Mouse (Mus musculus): ENCODE results near the gene Dgke. TPM values are rescaled to one million over a fixed set of nuclear protein-coding genes. Genes with fewer than 3 reads are reported as not detected.
A peak's percentile ranks its signal among the peaks of the same experiment; 100 is the strongest.

Gene Dgke
- polyA plus RNA-seq, 1 experiment from 2014 or later: 2.3 TPM

GRCm38 (mm10) chr11:89030552-89030951 is 36.1 kb downstream of the Dgke start:
- Histone ChIP-seq H3K9ac (ENCODE audit: low read depth, low read length) (no peak overlapping the region), H3K4me2 (ENCODE audit: low read depth, low read length) (no peak overlapping the region), H3K27ac (ENCODE audit: low read length) (no peak overlapping the region), H3K4me1 (ENCODE audit: control insufficient read depth, insufficient read depth, low read length) (peaks cover 14% of the 10 kb centered on the region; the same call in 1 of the 2 replicates), H3K36me3 (ENCODE audit: control insufficient read depth, insufficient read depth, low read length) (no peaks in the 10 kb centered on the region), H3K9me3 (ENCODE audit: control insufficient read depth, low read length) (no peaks in the 10 kb centered on the region), H3K27me3 (replicated peaks; ENCODE audit: control insufficient read depth, insufficient read depth, low read length) (no peaks in the 10 kb centered on the region), H3K4me3 (ENCODE audit: low read length) (no peak overlapping the region)
- no peak for ATAC-seq
- 82% methylated on average over 6 of the region's 6 CpGs for WGBS

DNA sequence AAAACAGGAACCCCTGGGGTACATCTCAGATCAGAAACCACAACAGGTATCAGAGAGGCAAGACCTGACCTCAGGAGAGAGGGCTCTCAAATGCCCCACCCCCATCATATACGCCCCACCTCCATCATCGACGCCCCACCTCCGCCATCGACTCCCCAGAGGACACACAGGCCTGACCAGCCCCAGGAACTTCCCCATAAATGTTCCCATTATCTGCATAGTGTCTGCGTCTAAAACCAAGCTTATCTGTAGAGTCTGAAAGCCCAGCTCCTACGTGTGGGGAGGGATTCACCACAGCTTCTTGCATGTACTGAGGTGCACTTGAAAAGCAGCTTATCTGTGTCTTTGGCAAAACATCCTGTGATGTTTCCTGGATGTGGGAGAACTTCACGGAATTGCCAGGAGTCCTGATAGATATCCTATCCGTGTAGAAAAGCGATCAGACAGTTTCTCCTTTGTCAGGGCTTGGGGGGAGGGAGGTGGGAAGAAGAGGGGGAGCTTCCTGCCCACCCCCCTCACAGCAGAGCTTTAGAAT is 37.7 kb downstream of the Dgke start:
- Histone ChIP-seq H3K4me1 (ENCODE audit: control insufficient read depth, insufficient read depth, low read length) (peaks cover 18% of the 10 kb centered on the region), H3K4me2 (ENCODE audit: low read depth, low read length) (no peak overlapping the region), H3K36me3 (ENCODE audit: control insufficient read depth, insufficient read depth, low read length) (no peaks in the 10 kb centered on the region), H3K27me3 (replicated peaks; ENCODE audit: control insufficient read depth, insufficient read depth, low read length) (no peaks in the 10 kb centered on the region), H3K9me3 (ENCODE audit: control insufficient read depth, low read length) (no peaks in the 10 kb centered on the region), H3K9ac (ENCODE audit: low read depth, low read length) (no peak overlapping the region), H3K4me3 (ENCODE audit: low read length) (no peak overlapping the region), H3K27ac (ENCODE audit: low read length) (peak overlapping the region; percentile 30; the same call in 1 of the 2 replicates)
- peak; percentile 14; the same call in 1 of the 2 replicates for ATAC-seq
- 39% methylated on average over 10 of the region's 10 CpGs for WGBS

GRCm38 (mm10) chr11:89027955-89028361 is 38.7 kb downstream of the Dgke start:
- Histone ChIP-seq H3K36me3 (ENCODE audit: control insufficient read depth, insufficient read depth, low read length) (no peaks in the 10 kb centered on the region), H3K27me3 (replicated peaks; ENCODE audit: control insufficient read depth, insufficient read depth, low read length) (no peaks in the 10 kb centered on the region), H3K9me3 (ENCODE audit: control insufficient read depth, low read length) (no peaks in the 10 kb centered on the region), H3K4me2 (ENCODE audit: low read depth, low read length) (0 out of 2 replicates have a peak overlapping the region, but pooled peaks have one; percentile 10), H3K27ac (ENCODE audit: low read length) (peak overlapping the region; percentile 61), H3K4me3 (ENCODE audit: low read length) (no peak overlapping the region), H3K9ac (ENCODE audit: low read depth, low read length) (no peak overlapping the region), H3K4me1 (ENCODE audit: control insufficient read depth, insufficient read depth, low read length) (peaks cover 18% of the 10 kb centered on the region)
- WGBS: 59% methylated on average over 10 of the region's 10 CpGs
- ATAC-seq: no peak

GRCm38 (mm10) chr11:89026117-89026516 is 40.5 kb downstream of the Dgke start:
- Histone ChIP-seq H3K4me3 (ENCODE audit: low read length) (no peak overlapping the region), H3K36me3 (ENCODE audit: control insufficient read depth, insufficient read depth, low read length) (no peaks in the 10 kb centered on the region), H3K4me2 (ENCODE audit: low read depth, low read length) (no peak overlapping the region), H3K27me3 (replicated peaks; ENCODE audit: control insufficient read depth, insufficient read depth, low read length) (no peaks in the 10 kb centered on the region), H3K9me3 (ENCODE audit: control insufficient read depth, low read length) (no peaks in the 10 kb centered on the region), H3K27ac (ENCODE audit: low read length) (no peak overlapping the region), H3K4me1 (ENCODE audit: control insufficient read depth, insufficient read depth, low read length) (peaks cover 19% of the 10 kb centered on the region), H3K9ac (ENCODE audit: low read depth, low read length) (no peak overlapping the region)
- WGBS: 92% methylated on average over 3 of the region's 3 CpGs
- no peak for ATAC-seq

DNA sequence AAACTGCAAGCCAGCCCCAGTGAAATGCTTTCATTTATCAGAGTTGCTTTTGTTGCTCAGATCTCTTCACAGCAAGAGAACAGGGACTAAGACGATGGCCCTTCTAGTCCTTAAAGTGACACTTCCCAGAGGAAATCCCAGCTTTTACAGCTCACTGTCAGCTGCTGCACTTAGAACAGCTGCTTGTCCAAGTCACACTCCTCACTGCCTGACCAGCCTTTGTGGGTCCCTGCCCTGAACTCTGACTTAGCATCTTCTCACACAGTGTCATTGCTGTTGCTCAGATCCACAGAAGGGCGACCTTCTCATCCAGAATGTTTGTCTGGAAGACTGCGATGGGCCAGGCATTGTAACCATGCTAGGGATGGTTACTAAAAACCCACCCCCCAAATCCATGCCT is 41.0 kb downstream of the Dgke start:
- Histone ChIP-seq H3K27me3 (replicated peaks; ENCODE audit: control insufficient read depth, insufficient read depth, low read length) (no peaks in the 10 kb centered on the region), H3K4me3 (ENCODE audit: low read length) (no peak overlapping the region), H3K36me3 (ENCODE audit: control insufficient read depth, insufficient read depth, low read length) (no peaks in the 10 kb centered on the region), H3K27ac (ENCODE audit: low read length) (peak overlapping the region; percentile 91; the same call in 1 of the 2 replicates), H3K4me2 (ENCODE audit: low read depth, low read length) (no peak overlapping the region), H3K9me3 (ENCODE audit: control insufficient read depth, low read length) (no peaks in the 10 kb centered on the region), H3K4me1 (ENCODE audit: control insufficient read depth, insufficient read depth, low read length) (peaks cover 24% of the 10 kb centered on the region), H3K9ac (ENCODE audit: low read depth, low read length) (no peak overlapping the region)
- 76% methylated on average over 3 of the region's 3 CpGs for WGBS
- ATAC-seq: no peak

GRCm38 (mm10) chr11:89024181-89024881 is 42.3 kb downstream of the Dgke start:
- H3K27me3 ChIP-seq (replicated peaks; ENCODE audit: control insufficient read depth, insufficient read depth, low read length): no peaks in the 10 kb centered on the region
- no peak overlapping the region for H3K9ac ChIP-seq (ENCODE audit: low read depth, low read length)
- no peak overlapping the region for H3K4me2 ChIP-seq (ENCODE audit: low read depth, low read length)
- 24% methylated on average over 11 of the region's 11 CpGs for WGBS
- ATAC-seq: peak; percentile 76
- no peaks in the 10 kb centered on the region for H3K9me3 ChIP-seq (ENCODE audit: control insufficient read depth, low read length)
- peaks cover 27% of the 10 kb centered on the region for H3K4me1 ChIP-seq (ENCODE audit: control insufficient read depth, insufficient read depth, low read length)
- H3K27ac ChIP-seq (ENCODE audit: low read length): peak overlapping the region; percentile 91
- H3K4me3 ChIP-seq (ENCODE audit: low read length): peak overlapping the region; percentile 9; the same call in 1 of the 2 replicates
- no peaks in the 10 kb centered on the region for H3K36me3 ChIP-seq (ENCODE audit: control insufficient read depth, insufficient read depth, low read length)

DNA sequence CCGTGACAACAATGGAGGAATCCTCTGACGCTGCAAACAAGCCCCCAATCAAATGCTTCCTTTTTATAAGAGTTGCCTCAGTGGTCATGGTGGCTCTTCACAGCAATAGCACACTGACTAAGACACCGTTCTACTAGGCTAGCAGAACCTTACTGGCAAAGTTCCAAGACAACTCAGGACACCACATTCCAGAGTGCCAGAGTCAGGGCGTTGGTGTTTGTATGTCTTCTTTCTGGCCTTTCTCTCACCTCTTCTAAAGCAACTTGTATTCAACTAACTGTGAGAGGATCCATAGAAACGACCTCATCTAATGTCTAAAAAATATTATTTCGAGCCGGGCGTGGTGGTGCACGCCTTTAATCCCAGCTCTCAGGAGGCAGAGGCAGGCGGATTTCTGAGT is 43.2 kb downstream of the Dgke start:
- Histone ChIP-seq H3K27me3 (replicated peaks; ENCODE audit: control insufficient read depth, insufficient read depth, low read length) (no peaks in the 10 kb centered on the region), H3K4me2 (ENCODE audit: low read depth, low read length) (no peak overlapping the region), H3K27ac (ENCODE audit: low read length) (peak overlapping the region; percentile 91), H3K9ac (ENCODE audit: low read depth, low read length) (no peak overlapping the region), H3K4me1 (ENCODE audit: control insufficient read depth, insufficient read depth, low read length) (peaks cover 25% of the 10 kb centered on the region), H3K36me3 (ENCODE audit: control insufficient read depth, insufficient read depth, low read length) (no peaks in the 10 kb centered on the region), H3K9me3 (ENCODE audit: control insufficient read depth, low read length) (no peaks in the 10 kb centered on the region), H3K4me3 (ENCODE audit: low read length) (no peak overlapping the region)
- WGBS: 66% methylated on average over 10 of the region's 10 CpGs
- ATAC-seq: no peak

GRCm38 (mm10) chr11:89022120-89022731 is 44.4 kb downstream of the Dgke start:
- Histone ChIP-seq H3K4me2 (ENCODE audit: low read depth, low read length) (no peak overlapping the region), H3K9ac (ENCODE audit: low read depth, low read length) (no peak overlapping the region), H3K27me3 (replicated peaks; ENCODE audit: control insufficient read depth, insufficient read depth, low read length) (no peaks in the 10 kb centered on the region), H3K27ac (ENCODE audit: low read length) (peak overlapping the region; percentile 52), H3K36me3 (ENCODE audit: control insufficient read depth, insufficient read depth, low read length) (no peaks in the 10 kb centered on the region), H3K4me3 (ENCODE audit: low read length) (no peak overlapping the region), H3K4me1 (ENCODE audit: control insufficient read depth, insufficient read depth, low read length) (peaks cover 16% of the 10 kb centered on the region), H3K9me3 (ENCODE audit: control insufficient read depth, low read length) (no peaks in the 10 kb centered on the region)
- 41% methylated on average over 8 of the region's 8 CpGs for WGBS
- ATAC-seq: peak; percentile 78

- peaks cover 16% of the 10 kb centered on the region for H3K4me1 ChIP-seq (ENCODE audit: control insufficient read depth, insufficient read depth, low read length)
- no peaks in the 10 kb centered on the region for H3K36me3 ChIP-seq (ENCODE audit: control insufficient read depth, insufficient read depth, low read length)
- H3K27ac ChIP-seq (ENCODE audit: low read length): peak overlapping the region; percentile 38
- H3K4me3 ChIP-seq (ENCODE audit: low read length): no peak overlapping the region
- H3K9ac ChIP-seq (ENCODE audit: low read depth, low read length): no peak overlapping the region
- H3K4me2 ChIP-seq (ENCODE audit: low read depth, low read length): no peak overlapping the region
- WGBS: 65% methylated on average over 7 of the region's 7 CpGs
- H3K9me3 ChIP-seq (ENCODE audit: control insufficient read depth, low read length): no peaks in the 10 kb centered on the region
- no peaks in the 10 kb centered on the region for H3K27me3 ChIP-seq (replicated peaks; ENCODE audit: control insufficient read depth, insufficient read depth, low read length)
- ATAC-seq: no peak
Observed at GRCm38 (mm10) chr11:89021687-89022086, 45.0 kb downstream of the Dgke start.
